Mouse (Mus musculus) brain, embryonic 14.5 days (tissue): ENCODE measurements around the gene Rasl12.

ENCODE experiments used
- CTCF ChIP-seq: fragments of 200-500 bp; IDR thresholded peaks from 2 replicates; pipeline ENCODE4 v1.5.1; 2012; ENCODE audit warnings: inconsistent platforms, mild to moderate bottlenecking, moderate library complexity, borderline replicate concordance; ENCODE audit not compliant: insufficient read depth, insufficient read length; ENCODE audit errors: extremely low read depth
- POLR2A ChIP-seq: fragments of 200-500 bp; IDR thresholded peaks from 2 replicates; pipeline ENCODE4 v1.6.1; 2012; ENCODE audit warnings: mild to moderate bottlenecking, inconsistent platforms, borderline replicate concordance; ENCODE audit not compliant: poor library complexity, insufficient read depth, insufficient read length, severe bottlenecking; ENCODE audit errors: extremely low read depth

DNA sequence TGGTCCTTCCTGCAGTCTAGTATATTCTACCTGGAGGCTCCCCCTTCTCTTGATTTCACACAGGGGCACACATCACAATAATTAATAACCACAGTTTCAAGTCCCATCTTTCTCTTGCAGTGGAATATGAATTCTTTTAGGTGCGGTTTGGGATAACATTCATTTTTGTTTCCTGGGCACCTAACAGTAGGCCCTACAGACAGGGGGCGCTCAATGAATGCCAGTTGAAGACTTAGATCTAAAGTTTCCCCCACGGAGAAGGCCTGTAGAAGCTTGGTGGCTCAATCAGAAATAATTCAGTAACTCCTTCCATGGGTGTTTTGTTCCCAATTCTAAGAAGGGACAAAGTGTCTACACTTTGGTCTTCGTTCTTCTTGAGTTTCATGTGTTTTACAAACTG is 25.9 kb upstream of the Rasl12 start:
- TF ChIP-seq CTCF: peak; percentile 35; the same call in 1 of the 2 replicates
- no peak for TF ChIP-seq POLR2A
